Mouse (Mus musculus): ENCODE measurements around the gene Ptprc. TPM values are rescaled to one million over a fixed set of nuclear protein-coding genes. Genes with fewer than 3 reads are reported as not detected.

The Ptprc gene
- 219 and 223 TPM in 2 replicates for total RNA-seq (2017)

DNA sequence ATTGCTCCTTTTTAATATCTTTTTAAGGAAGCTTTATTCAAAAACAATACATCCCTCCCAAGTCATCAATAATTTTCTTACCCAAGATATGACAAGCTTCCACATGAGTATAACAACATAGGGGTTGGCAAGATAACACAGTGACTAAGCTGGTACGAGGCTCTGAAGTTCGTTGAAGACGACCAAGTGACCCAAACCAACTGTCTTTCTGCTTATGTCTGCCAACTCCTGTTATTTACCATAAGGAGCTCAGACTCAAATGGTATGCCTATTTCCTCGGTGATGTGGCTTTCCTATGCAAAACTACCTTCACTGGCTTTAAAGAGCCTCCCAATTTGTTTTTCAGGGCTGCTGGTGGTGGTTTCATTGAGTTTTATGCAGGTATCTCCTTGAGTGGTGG, at the start of gene Ptprc:
TSS of gene Ptprc (minus strand) at position 215 of the 400 bp plus-strand sequence.
- ATAC-seq (replicated peaks; ENCODE audit: low read depth, poor library complexity, severe bottlenecking) = peak; percentile 56

- no peak for ATAC-seq (replicated peaks; ENCODE audit: low read depth, poor library complexity, severe bottlenecking)
Observed at GRCm38 (mm10) chr1:138214736-138215458, 39.4 kb upstream of the Ptprc start.

- peak; percentile 80 for ATAC-seq (replicated peaks; ENCODE audit: low read depth, poor library complexity, severe bottlenecking)
Observed at GRCm38 (mm10) chr1:138210387-138211024, 35.0 kb upstream of the Ptprc start.

GRCm38 (mm10) chr1:138209751-138210150, 34.2 kb upstream of the Ptprc start:
- no peak for ATAC-seq (replicated peaks; ENCODE audit: low read depth, poor library complexity, severe bottlenecking)

GRCm38 (mm10) chr1:138206041-138206440, 30.5 kb upstream of the Ptprc start:
- no peak for ATAC-seq (replicated peaks; ENCODE audit: low read depth, poor library complexity, severe bottlenecking)

- ATAC-seq (replicated peaks; ENCODE audit: low read depth, poor library complexity, severe bottlenecking) = peak; percentile 94
Observed at GRCm38 (mm10) chr1:138191689-138192508, 16.4 kb upstream of the Ptprc start.

DNA sequence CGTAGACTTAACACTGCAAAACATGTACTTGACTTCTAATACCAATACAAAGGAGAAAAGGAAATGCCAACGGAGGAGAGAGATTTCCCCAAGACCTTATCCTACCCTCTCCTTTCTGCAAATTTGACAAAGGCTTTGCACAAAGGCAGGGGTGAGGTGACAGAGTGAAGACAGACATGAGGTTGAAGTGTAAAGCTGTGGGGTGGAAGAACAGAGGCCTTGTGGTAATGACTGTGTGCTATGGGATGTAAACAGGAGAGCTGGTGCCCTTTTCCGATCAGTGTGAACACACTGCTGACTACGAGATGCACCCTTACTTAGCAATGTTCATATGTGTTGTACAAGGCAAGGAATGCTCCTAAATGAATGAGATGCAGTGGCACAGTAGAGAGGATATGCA, 12.6 kb upstream of the Ptprc start:
- no peak for ATAC-seq (replicated peaks; ENCODE audit: low read depth, poor library complexity, severe bottlenecking)

DNA sequence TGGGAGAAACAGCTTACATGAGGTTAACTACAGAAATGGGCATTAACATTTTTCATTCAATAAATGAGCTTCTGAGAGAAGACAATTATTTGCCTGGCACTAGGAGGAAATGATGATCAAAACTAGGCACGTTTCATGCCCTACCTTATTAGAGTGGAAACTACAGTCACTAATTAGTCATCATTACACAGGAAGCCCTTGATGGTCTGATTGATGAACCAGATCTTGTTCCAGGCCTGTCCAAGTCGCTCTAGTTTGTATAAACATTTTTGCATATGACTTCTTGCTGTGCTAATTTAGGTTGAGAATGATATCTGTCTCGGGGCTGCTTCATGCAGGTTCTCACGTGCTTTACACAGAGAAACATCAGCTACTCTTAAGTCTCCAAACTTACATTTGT, 10.4 kb upstream of the Ptprc start:
- ATAC-seq (replicated peaks; ENCODE audit: low read depth, poor library complexity, severe bottlenecking) = no peak

DNA sequence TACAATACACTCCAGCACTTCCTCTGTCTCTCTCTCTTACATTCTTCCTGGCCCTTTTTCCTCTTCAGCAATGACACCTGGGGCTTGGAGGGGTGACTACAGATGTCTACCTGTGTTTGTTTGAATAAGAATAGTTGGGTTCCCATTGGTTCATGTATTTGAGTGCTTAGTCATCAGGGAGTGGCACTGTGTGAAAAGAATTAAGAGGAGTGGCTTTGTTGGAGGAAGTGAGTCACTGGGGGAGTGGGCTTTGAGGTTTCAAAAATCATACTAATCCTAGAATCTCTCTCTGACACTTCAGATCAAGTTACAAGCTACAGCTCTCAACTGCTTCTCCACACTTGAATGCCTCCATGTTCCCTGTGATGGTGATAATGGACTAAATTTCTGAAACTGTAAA, 4.6 kb upstream of the Ptprc start:
- ATAC-seq (replicated peaks; ENCODE audit: low read depth, poor library complexity, severe bottlenecking) = no peak

DNA sequence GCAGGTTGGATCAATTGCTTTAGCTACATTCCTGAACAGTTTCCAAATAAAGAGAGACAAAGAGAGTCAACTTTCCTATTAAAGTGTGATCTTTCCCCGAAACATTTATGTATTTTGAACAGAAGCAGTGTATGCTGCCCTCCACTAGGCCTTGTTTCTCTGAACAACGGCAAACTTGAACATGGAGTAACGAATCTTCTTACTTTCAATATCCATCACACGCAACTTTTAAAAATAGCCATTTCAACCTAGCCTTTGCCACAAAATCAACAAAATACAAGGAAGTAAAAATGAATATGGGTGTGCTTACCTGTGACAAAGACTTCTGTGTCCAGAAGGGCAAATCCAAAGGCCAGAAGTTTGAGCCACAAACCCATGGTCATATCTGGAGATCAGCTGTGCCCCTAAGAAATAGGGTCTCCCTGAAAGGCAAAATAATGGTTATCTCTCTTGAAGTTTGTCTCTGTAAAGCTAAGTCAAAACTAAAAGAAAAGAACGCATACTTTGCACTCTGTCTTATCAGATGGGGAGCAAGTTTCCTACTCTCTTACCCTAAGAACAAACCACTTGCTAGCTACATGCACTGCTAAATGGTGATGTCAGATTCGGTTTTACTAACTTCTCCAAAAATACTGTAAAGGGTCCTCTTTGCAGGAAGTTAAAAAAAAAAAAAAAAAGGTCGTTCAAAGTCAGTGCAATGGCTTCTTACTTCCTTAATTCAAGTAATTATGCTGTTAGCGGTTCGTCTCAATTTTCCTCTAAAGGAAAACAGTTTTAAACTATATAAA, 609 bp downstream of the Ptprc start:
- peak; percentile 84 for ATAC-seq (replicated peaks; ENCODE audit: low read depth, poor library complexity, severe bottlenecking)

GRCm38 (mm10) chr1:138174143-138174542, 1.4 kb downstream of the Ptprc start:
- no peak for ATAC-seq (replicated peaks; ENCODE audit: low read depth, poor library complexity, severe bottlenecking)

- no peak for ATAC-seq (replicated peaks; ENCODE audit: low read depth, poor library complexity, severe bottlenecking)
Observed at GRCm38 (mm10) chr1:138173669-138174068, 1.8 kb downstream of the Ptprc start.

GRCm38 (mm10) chr1:138172547-138172946, 3.0 kb downstream of the Ptprc start:
- ATAC-seq (replicated peaks; ENCODE audit: low read depth, poor library complexity, severe bottlenecking) = no peak

DNA sequence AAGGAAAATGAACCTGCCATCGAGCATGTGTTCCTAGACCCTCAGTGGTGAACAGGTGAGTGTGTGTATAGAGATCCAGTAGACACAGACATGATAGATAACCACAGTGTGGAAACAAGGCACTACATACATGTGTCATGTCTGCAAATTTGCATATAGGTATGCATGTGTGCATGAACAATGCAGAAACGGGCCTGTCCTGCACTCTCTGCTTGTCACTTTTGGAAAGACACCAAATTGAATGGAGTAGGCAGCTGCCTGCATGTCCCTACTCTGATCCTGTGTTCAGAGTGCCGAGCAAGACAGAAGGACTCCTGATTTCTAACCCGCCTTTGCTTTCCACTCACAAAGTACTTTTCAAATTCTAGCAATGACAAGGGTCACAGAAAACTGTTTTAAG, 3.4 kb downstream of the Ptprc start:
- ATAC-seq (replicated peaks; ENCODE audit: low read depth, poor library complexity, severe bottlenecking) = no peak

DNA sequence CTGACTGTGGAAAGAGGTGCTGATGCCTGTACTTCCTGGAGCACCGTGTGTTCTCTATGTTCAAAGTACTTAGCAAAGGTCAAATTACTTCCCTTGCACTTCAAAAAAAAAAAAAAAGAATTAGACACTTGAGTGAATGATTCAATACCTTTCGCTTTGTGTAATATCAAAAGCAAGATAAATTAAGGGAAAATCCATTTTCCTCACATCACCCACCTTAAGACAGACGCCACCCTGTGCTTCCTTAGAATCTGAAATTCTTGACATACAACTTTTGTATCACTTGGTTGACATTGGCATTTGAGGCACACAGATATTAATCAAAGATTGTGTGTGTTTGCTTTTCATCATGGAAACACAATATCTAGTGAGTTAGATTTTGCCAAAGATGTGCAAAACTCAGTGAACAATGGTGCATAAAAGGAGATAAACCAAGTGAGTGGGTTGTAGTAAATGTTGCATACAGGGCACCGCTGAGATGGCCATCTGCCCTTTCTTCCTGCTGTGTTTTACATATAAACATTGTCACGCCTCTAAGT, 9.2 kb downstream of the Ptprc start:
- no peak for ATAC-seq (replicated peaks; ENCODE audit: low read depth, poor library complexity, severe bottlenecking)

GRCm38 (mm10) chr1:138162638-138163037, 12.9 kb downstream of the Ptprc start:
- ATAC-seq (replicated peaks; ENCODE audit: low read depth, poor library complexity, severe bottlenecking) = peak; percentile 63

DNA sequence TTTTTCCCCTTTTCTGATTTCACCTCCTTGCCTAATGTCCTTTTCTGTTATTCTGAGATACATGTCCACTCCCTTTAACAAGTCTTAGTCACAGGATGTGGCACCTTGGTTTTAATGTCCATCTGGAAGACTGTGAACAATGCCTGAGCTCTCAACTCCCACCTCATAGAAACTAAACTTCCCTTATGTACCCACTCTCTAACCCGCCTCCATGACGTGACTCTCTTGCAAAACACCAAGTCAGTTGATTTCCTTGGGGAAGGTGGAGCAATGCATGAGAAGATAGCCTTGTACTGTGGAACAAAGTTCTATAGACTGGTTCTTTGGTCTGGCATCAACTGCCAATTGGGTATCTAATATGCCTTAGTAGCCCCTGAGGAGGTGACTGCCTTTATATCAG, 16.6 kb downstream of the Ptprc start:
- peak; percentile 72 for ATAC-seq (replicated peaks; ENCODE audit: low read depth, poor library complexity, severe bottlenecking)

DNA sequence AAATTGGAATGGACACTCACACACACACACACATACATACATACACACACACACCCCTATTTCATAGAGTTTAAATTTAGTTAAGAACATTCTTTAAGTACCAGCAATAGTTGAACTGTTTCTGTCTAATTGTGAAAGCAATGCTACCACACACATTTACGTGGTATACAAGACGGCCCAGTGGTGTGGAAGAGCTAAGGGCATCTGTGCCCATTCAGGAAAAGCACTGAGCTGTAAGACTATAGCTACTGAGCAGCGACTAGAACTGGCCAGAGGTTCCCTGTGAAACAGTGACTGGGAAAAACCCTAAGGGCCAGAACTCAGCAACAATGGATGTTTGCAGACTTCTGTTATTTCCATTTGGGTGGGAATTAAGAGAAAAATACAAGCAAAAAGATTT, 17.3 kb downstream of the Ptprc start:
- no peak for ATAC-seq (replicated peaks; ENCODE audit: low read depth, poor library complexity, severe bottlenecking)

- no peak for ATAC-seq (replicated peaks; ENCODE audit: low read depth, poor library complexity, severe bottlenecking)
Observed at GRCm38 (mm10) chr1:138157709-138158108, 17.8 kb downstream of the Ptprc start.

DNA sequence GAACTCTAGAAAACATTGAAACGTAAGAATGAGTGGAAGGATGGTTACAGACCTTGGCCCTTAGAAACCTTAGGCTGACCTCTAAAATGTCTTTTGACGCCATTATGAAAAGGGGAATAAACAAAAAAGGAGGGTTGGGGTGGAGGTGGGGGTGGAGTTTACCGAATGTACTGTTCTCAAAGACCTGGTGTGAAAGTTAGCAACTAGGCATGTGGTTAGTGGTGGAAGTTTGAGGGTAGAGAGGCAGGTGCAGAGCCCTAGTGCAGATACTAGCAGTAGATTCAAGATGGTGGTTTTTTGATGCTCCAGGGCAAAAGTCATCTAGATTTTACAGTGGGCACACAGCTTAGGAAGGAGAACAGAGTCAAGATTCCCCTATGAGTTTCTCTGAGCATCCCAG, 18.5 kb downstream of the Ptprc start:
- ATAC-seq (replicated peaks; ENCODE audit: low read depth, poor library complexity, severe bottlenecking) = no peak

Data from common myeloid progenitor, adult 5-6 weeks (primary cell).